Mouse (Mus musculus) mature B cell (primary cell): ENCODE results near the gene Crip3.

Experiments used
- in situ Hi-C: fragments of 300-500 bp; cut with MboI; formaldehyde crosslinking; loops from 2 replicates; pipeline ENCODE4 v1.14.3; 2019

The Crip3 gene

DNA sequence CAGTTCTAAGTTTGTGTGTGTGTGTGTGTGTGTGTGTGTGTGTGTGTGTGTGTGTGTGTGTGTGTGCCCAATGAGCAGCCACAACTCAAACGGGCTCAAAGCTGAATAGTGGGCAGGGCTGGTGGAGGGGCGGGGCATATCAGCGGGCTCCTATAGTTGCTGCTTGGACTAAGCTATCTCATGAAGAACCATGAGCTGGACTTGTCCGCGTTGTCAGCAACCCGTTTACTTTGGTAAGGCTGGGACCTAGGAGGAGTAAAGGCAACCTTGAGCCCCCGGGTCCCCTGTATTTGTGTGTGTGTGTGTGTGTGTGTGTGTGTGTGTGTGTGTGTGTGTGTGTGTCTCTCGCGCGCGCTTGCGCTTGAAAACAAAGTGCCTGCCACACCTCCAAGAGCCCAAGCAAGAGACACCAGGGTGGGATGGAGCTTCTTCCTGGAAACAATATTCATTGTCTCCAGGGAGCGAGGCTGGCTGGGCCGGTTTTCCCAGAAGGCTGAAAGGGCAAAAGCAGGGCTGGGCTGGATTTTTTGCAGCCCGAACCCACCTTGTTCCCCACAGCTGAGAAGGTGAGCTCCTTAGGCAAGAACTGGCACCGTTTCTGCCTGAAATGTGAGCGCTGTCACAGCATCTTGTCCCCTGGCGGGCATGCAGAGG, at the start of gene Crip3:
Crip3 (plus strand) TSS at position 166 of the 654 bp plus-strand sequence.
- in situ Hi-C loops, result no loop called here

DNA sequence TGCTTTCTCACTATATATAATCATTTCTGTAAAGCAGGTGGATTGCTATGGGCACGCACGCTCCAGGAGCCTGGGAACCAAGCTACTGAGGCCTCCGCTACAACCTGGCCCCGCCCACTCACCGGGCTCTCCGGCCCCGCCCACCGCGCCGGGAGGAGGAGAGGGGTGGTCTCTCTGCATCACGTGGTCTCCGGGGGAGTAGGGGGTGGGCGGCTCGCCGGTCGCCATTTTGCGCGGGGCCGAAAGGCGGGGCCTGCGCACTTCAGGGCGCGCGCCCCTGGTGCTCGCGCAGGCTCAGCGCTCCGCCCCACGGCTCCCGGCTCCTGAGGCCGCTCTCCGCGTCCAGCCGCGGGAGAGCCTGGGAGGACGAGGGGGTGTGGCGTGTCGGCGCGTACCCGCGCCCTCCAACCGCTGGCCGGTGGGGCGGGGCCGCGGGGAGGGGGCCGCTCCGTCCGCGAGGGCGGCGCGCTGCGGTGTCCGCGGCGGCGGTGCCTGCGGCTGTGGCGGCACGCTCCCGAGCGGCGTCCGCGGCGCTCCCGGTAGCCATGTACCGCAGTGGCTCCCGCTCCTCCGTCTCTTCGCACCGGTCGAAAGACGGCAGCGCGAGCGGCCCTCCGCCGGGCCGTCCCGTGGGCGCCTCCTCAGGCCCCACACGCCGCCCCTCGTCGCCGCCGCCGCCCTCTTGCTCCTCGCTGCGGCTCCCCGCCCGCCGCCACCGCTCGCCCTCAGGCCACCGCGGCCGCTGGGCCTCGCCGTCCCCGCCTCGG, 45.2 kb upstream of the Crip3 start, which contains the start of gene Zfp318:
Zfp318 (plus strand) TSS at position 438 of the 767 bp plus-strand sequence.
- in situ Hi-C loops, result no loop called here

DNA sequence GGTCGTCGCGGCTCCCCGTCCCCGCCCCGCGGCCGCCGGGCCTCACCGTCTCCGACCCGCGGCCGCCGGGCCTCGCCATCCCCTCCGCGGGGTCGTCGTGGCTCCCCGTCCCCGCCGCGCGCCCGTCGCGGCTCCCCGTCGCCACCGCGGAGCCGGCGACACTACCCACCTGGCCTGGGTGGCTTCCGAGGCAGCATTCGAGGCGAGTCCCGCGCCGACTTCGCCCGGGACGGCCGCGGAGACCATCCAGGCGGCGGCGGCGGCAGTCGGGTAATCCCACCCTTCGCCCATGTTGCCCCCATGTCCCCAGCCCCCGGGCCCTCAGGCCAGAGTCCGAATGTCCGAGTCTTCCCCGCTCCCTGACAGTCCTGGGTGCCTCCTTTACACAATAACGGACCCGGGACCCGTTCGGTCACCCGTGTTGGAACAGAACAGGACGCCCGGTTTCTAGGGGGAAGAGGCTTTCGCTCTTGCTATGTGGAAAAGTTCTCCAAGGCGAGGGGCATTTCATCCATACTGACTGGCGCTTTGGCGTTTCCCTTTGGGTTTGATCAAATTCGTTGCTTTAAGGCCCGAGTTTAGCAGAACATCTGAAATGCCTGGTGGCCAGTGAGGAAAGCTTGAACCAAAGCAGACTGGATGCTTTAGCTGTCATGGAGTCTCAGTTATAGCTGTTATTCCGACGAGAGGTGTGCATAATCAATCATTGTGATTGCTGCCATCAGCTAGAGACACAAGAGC, 44.5 kb upstream of the Crip3 start:
- in situ Hi-C loops, result no loop called here

DNA sequence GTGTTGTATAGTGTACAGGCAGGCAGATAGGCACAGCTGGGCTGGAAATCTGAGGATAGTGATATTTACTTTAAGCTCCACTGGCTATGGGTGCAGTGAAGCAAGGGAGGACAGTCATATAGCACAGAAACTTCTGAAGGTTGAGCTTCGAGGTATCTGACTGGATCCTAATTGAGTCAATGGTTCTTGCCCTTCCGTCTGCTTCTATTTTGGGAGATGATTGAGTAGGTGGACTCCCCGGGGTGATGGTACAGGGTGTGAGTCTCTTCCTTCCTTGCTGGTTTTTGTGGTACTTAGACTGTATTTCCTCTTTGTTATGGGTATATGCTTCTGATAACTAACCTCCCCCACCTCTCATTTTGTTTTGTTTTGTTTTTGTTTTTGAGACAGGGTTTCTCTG, 40.5 kb upstream of the Crip3 start:
- in situ Hi-C loops, result no loop called here

DNA sequence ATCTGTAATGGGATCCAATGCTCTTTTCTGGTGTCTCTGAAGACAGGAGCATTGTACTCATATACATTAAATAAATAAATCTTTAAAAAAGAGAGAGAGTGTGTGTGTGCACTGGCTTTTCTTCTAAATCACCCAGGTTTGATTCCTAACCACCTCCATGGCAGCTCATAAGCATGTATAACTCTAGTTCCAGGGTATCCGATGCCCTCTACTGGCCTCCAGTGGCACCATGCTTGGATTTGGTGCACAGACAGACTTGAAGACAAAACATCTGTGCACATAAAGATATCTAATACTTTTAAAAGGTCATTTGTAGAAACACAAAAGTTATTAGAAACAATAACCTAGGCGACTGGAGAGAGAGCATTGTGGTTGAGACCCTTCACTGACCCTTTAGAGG, 35.7 kb upstream of the Crip3 start:
- in situ Hi-C loops, result no loop called here

DNA sequence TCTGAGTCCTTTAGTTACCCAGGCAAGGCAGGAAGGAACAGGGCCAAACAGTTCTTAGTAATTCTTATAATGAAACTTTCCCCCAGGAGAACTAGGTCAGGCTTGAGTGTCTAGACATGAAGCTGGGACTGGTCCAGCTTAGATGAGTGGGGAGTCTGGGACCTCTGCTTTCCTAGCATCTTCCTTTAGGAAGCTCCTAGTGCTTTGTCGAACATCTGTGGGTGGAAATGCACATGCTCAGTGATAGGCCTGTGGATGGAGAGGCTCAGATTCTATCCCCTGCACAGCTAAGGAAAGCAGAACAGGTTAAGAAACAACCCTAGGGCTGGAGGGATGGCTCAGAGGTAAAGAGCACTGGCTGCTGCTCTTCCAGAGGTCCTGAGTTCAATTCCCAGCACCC, 34.1 kb upstream of the Crip3 start:
- in situ Hi-C loops, result no loop called here

DNA sequence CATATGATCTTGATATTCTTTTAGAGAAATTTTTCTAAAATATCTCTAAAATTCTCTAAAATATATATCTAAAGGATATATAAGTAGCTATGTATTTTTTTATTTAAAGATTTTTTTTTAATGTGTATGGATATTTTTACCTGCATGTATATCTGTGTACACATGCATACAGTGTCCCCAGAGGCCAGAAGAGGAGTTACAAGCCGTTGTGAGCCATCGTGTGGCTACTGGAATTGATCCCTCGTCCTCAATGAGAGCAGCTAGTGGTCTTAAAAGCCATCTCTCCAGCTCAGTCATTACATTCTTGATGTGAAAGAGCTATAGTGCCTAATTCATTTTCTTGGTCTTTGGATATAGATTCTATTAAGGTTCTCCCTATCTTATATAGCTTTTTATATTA, 20.2 kb upstream of the Crip3 start:
- in situ Hi-C loops, result loop anchor here (5.0 kb wide), 1 partner anchor 141 kb away; no protein-coding TSS in a partner anchor

DNA sequence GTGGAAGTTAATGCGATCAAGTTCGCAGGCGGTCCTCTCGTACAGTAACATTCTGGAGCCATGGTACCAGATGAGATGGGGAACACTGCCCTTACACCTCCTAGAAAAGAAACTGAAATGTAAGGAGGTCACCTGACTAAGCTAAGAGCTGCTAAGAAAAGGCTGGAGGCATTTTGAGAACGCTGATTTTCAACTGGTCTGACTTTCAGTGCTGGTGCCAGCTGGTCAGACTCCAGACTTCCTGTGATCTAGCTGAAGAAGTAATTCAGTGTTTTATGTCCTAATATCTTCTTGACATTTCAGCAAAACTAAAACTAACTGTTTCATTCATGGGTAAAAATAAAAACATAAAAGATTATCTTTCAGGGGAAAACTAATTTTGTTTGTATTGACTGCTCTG, 10.1 kb upstream of the Crip3 start:
- in situ Hi-C loops, result no loop called here

DNA sequence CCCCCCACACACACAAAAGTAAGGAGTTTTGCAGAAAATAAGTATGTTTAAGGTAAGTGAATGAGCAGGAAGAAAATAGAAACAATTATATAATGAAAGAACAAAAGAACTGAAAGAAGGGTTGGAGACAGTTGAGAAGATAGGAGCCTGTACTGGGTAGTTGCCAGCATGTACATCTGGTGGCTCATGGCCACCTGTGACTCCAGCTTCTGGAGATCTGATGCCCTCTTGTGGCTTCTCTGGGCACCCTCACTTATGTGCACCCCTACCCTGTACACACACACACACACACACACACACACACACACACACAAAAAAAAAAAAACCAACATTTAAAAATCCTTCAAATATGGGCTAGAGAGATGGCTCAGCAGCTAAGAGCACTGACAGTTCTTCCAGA, 9.0 kb upstream of the Crip3 start:
- in situ Hi-C loops, result no loop called here

DNA sequence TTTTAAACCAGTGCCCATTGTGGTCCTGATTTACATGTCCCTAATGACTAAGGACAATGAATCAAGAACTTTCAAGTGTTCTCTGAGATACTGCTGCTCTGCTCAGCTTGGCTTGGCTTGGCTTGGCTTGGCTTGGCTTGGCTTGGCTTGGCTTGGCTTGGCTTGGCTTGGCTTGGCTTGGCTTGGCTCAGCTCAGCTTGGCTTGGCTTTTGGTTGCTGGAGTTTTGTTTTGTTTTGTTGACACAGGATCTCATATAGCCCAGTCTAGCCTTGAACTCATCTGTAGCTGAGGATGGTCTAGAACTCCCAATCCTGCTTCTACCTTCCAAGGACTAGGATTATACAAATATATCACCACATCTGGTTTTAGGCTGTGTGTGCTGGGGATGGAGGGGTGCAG, 2.2 kb upstream of the Crip3 start:
- in situ Hi-C loops, result no loop called here

DNA sequence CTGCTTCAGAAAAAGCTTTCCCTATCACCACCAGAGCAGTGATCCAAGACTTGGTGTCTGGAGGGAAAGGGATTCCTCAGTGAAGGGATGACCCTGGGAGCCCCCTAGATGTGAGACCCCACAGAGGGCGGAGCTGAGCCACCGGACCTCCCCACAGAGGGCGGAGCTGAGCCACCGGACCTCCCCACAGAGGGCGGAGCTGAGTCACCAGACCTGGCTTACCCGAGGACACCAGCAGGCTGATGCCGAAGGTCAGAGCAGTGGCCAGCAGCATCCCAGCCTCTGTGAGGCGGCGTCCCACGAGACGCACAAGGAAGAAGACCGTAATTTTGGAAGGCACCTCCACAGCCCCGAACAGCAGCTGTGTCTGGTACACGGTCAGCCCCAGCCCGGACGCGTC, 4.9 kb downstream of the Crip3 start:
- in situ Hi-C loops, result no loop called here

DNA sequence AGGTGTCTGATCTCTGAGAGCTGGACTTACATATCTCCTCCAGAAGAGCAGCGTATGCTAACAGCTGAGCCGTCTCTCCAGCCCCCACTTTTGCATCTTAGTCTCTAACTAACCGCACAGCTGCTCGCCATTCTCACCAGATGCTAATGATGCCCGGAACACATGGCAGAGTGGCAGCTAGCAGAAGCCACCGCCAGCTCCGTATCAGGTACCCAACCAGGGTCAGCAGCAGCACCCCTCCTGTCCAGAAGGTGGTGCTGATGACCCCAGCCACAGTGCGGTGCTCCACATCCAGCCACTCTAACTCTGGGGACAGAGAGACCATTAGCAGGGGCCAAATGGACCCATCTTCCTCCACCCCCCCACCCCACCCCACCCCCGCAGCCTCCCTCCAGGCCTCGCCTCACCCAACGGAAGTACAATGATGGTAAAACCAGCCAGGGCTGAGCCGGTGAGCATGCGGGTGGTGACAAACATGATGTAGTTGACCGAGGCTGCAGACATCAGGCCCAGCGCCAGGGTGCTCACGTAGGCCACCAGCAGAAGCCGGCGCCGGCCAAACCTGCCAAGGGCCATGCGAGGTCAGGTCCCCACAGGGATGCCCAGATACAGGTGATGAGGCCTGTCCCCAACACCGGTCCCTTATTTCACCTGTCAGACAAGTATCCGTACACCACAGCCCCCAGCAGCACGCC, 8.1 kb downstream of the Crip3 start:
- in situ Hi-C loops, result no loop called here

DNA sequence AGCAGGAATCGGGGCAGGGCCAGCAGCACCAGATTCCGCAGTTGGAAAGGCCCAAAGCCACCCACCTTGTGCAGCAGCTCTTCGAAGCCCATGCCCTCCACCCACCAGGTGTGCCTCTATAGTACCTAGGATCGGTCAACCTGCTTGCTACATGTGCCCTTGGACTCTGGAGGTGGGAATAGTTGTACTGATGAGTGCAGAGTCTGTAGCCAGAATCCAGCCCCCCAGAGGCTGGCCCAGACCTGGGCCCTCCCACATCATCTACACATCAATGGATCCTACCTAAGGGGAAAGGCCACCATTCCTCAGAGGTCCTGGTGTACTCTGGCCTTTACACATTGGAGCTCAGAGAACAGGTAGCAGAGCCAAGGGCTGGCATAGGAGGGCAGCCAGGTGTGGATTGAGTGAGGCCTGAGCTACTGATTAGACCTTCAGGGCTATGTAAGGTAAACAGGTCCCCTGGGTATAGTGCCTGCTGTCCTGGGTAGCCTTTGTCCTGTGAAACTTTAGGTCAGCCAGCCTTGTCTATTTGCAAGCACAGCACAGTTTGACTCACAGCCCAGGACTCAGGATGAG, 9.7 kb downstream of the Crip3 start, which contains the start of gene Slc22a7:
Slc22a7 (minus strand) TSS at position 160 of the 576 bp plus-strand sequence.
- in situ Hi-C loops, result no loop called here

DNA sequence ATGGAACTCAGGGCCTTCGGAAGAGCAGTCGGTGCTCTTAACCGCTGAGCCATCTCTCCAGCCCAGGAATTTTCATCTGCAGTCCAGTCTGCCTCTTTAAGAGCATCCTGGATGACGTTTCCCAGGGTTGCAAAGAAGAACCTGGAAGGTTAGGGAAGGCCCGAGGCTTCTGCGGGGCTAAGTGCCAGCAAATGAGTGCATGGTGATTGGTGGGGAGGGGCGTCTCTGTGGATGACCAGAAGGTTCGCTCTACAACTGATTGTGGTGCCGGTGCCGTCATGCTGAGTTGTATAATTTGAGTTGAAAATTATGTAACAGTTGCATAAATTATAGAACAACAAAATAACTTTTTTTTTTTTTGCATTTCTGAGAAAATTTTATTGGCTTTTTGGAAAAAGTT, 10.4 kb downstream of the Crip3 start:
- in situ Hi-C loops, result no loop called here

DNA sequence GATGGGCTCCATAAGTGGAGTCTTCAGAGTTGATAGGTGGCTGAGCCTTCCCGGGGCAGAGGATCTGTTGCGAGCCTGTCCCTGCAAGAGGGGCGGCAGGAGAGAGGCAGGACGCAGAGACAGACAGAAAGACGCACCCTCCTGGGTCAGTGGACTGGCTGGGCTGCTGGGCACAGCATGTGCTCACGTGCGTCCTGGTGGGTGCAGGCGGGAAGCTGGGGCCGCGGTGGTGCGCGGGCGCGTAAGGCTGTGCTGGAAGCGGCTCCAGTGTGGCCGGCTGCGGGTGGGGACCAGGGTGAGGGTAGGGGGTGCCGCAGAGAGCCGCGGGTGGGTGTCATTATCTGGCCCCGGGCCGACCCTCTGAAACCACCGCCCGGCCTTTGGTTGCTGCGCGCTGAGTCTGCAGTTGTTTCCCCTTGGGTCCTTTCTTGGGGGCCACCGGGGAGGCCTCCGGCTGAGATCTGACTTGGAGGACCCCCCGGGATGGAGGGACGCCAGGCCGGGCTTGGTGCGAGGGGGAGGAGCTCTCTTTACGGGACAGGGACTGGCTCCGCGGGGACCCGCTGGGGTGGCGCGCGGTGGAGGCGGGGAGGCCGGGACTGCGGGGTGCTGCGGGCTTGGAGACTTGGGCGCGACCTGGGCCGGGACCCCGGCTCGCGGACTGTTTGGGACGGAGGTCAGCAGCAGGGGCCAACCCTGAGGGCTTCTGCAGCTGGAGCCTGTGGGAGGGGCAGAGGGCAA, 16.3 kb downstream of the Crip3 start:
- in situ Hi-C loops, result no loop called here

DNA sequence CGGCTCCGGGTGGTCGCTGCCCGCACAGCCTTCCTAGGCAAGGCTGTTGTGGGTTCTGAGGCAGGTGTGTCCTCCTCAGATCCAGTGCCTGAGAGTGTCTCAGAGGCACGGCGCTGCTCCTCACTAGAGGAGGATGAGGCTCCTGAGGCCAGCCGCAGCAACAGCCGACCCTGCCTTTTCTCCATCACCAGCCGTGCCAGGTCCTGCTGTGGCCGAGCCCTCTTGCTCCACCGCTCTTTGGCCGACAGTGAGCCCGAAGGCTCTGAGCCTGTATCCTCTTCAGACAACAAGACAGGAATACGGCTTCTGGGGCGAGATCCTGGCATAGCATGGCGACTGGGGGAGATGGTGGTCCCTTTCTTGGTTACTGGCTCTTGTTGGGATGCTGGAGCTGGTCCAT, 17.5 kb downstream of the Crip3 start:
- in situ Hi-C loops, result no loop called here

DNA sequence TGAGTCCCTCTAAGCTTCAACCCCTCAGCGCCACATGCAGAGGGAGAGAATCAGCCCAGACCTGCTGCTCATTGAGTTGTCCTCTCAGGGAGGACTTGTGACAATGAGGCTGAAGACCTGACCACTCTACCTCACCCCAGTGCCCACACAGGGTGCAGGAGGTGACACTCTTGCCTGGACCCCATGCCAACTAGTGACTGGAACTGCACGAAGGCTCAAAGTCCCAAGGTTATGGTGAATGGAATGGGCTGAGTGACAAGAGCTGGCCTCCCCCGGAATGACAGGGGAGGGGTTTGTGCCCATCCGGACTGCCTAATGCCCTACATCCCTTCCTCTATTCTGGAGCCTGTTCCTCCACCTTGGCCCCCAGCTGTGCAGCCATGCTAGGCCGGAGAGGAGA, 24.0 kb downstream of the Crip3 start:
- in situ Hi-C loops, result no loop called here

DNA sequence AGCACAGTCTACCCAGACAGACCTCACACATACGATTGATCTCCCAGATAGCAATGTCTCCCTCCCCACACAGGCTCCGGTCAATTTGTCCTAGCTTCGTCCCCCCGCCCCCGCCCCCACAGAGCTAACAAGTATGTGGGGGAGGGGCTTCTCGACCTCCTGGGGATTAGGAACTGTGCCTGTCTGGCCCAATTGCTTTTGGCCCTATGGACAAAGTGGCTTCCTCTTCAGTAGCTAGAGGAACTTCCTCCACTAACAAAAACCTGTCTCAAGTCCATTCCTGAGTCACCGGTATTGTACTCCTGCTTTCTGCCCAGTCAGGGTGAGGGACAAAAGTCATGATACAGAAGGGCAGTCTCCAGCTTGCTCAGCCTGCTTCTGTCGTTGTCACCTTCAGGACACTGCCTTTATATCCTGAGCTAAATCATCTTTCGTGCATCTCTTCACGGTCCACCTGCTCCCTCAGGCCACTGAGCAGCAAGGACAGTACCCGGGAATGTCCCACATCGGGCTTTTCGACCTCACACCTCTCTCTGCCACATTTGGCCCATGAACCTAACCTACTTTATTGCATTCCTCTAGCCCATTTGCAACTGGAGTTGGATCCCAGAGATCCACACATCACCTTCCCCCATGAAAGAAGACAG, 24.7 kb downstream of the Crip3 start:
- in situ Hi-C loops, result no loop called here

DNA sequence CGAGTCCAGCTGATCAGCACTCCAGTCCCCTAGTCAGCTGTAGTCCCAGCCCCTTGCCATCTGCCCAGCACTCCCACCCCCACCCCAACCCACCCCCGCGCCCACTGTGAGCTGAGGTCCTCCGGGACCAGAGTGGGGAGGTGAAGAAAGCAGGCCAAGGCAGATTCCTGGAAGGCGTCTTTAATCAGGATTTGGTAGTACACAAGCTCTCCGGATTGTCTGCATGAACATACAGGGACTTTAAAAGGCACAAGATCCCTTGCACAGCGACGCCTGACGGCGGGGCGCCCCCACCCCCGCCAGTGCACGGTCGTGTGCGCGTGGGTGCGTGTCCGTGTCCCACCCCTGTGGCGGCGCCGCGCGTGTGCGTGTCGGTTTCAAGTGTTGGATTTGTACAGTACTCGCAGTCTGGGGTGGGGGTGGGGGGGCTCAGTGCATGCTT, 25.3 kb downstream of the Crip3 start:
- in situ Hi-C loops, result no loop called here

DNA sequence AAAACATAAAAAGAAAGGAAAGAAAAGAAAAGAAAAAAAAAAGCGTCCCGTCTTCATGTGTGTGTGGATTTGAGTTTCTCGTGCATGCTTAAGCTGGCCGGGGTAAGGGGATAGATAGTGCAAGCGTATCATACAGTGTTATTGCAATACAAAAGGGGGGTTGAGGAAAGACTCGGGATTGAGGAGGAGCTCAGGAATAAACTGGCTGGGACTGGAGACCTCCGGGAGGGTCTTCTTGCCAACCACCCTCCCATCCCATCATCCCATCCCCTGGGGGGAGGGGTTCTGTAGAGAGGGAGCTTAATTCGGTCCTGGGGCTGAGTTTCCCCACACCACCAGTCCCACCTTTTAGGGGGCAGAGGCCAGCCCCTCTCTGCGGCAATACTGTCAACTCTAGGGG, 25.8 kb downstream of the Crip3 start:
- in situ Hi-C loops, result no loop called here
